Mouse (Mus musculus) lung, postnatal 0 days (tissue): ENCODE measurements around the gene Slc36a1.

Experiments used
- CTCF ChIP-seq: IDR thresholded peaks from 2 replicates; pipeline ENCODE4 v1.5.1; 2016; ENCODE audit warnings: antibody characterized with exemption, mild to moderate bottlenecking
- EP300 ChIP-seq: IDR thresholded peaks from 2 replicates; pipeline ENCODE4 v1.6.1; 2016; ENCODE audit warnings: antibody characterized with exemption, mild to moderate bottlenecking, control low read depth

DNA sequence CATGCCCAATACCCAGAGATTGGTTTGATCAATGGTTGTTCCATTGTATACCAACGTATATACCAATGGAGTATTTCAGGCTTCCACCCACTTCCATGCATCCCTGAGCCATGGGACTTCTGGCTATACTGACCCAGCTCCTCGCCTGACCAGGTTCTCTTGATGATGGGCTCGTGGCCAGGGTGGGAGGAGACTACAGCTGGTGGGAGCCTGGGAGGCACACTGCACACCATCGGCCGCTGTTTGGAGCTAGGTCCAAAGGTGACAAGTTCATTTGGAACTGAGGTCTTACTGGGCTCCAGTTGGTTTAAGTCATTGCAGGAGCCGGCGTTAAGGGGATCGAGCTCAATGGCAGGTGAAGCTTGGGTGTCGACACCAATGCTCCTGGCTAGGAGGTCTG is 49.2 kb downstream of the Slc36a1 start:
- TF ChIP-seq CTCF (no peak), EP300 (no peak)
